Mouse (Mus musculus): Measurements from ENCODE around the gene Ube2g1. TPM values are rescaled to one million over a fixed set of nuclear protein-coding genes. Genes with fewer than 3 reads are reported as not detected.

The Ube2g1 gene
- polyA plus RNA-seq, 2 experiments = 7.5 to 21.7 TPM

- no peaks in the 10 kb centered on the region for H3K9me3 ChIP-seq (ENCODE audit: control insufficient read depth, low read length)
- H3K4me1 ChIP-seq (replicated peaks; ENCODE audit: control insufficient read depth in 2 of 2, insufficient read depth in 2 of 2, low read length in 1 of 2) = no peaks in the 10 kb centered on the region
- TF ChIP-seq EP300 (IDR thresholded peaks at IDR 0.05; ENCODE audit: low read depth) = no peak
- TF ChIP-seq CTCF (IDR thresholded peaks at IDR 0.05; ENCODE audit: low read depth) = no peak
- H3K4me2 ChIP-seq (ENCODE audit: low read depth) = no peak overlapping the region
- H3K36me3 ChIP-seq (replicated peaks; ENCODE audit: control insufficient read depth, insufficient read depth, low read depth) = no peaks in the 10 kb centered on the region
- no peak for ATAC-seq (ENCODE audit: insufficient read depth)
- no peaks in the 10 kb centered on the region for H3K27me3 ChIP-seq (ENCODE audit: control insufficient read depth, insufficient read depth, low read length)
- no peak for DNase-seq (ENCODE audit: low read depth in 3 of 3, low spot score in 3 of 3)
- H3K9ac ChIP-seq (replicated peaks) = no peak overlapping the region
- no peak overlapping the region for H3K27ac ChIP-seq
- 91% methylated on average over 1 of the region's 1 CpGs for WGBS (ENCODE audit: insufficient replicate concordance)
- H3K4me3 ChIP-seq (ENCODE audit: insufficient read depth in 1 of 2, low read depth in 2 of 2, low read length in 2 of 2) = no peak overlapping the region
Measured at GRCm38 (mm10) chr11:72660359-72660758, 53.3 kb downstream of the Ube2g1 start.

- Histone ChIP-seq H3K27me3 (ENCODE audit: control insufficient read depth, insufficient read depth, low read length) (no peaks in the 10 kb centered on the region), H3K9ac (replicated peaks) (no peak overlapping the region), H3K27ac (no peak overlapping the region), H3K4me1 (replicated peaks; ENCODE audit: control insufficient read depth in 2 of 2, insufficient read depth in 2 of 2, low read length in 1 of 2) (no peaks in the 10 kb centered on the region), H3K4me3 (ENCODE audit: insufficient read depth in 1 of 2, low read depth in 2 of 2, low read length in 2 of 2) (no peak overlapping the region), H3K9me3 (ENCODE audit: control insufficient read depth, low read length) (no peaks in the 10 kb centered on the region), H3K4me2 (ENCODE audit: low read depth) (no peak overlapping the region), H3K36me3 (replicated peaks; ENCODE audit: control insufficient read depth, insufficient read depth, low read depth) (no peaks in the 10 kb centered on the region)
- 48% methylated on average over 4 of the region's 4 CpGs for WGBS (ENCODE audit: insufficient replicate concordance)
- no peak for TF ChIP-seq EP300 (IDR thresholded peaks at IDR 0.05; ENCODE audit: low read depth)
- TF ChIP-seq CTCF (IDR thresholded peaks at IDR 0.05; ENCODE audit: low read depth) = no peak
- ATAC-seq (ENCODE audit: insufficient read depth) (no peak), DNase-seq (ENCODE audit: low read depth in 3 of 3, low spot score in 3 of 3) (no peak)
Measured at GRCm38 (mm10) chr11:72664641-72665040, 57.6 kb downstream of the Ube2g1 start.

GRCm38 (mm10) chr11:72670634-72671033 lies 63.6 kb downstream of the Ube2g1 start:
- Histone ChIP-seq H3K4me1 (replicated peaks; ENCODE audit: control insufficient read depth in 2 of 2, insufficient read depth in 2 of 2, low read length in 1 of 2) (peaks cover 6% of the 10 kb centered on the region in 2 experiments), H3K9ac (replicated peaks) (no peak overlapping the region), H3K27me3 (ENCODE audit: control insufficient read depth, insufficient read depth, low read length) (no peaks in the 10 kb centered on the region), H3K4me3 (ENCODE audit: insufficient read depth in 1 of 2, low read depth in 2 of 2, low read length in 2 of 2) (no peak overlapping the region), H3K9me3 (ENCODE audit: control insufficient read depth, low read length) (no peaks in the 10 kb centered on the region), H3K36me3 (replicated peaks; ENCODE audit: control insufficient read depth, insufficient read depth, low read depth) (no peaks in the 10 kb centered on the region), H3K4me2 (ENCODE audit: low read depth) (no peak overlapping the region), H3K27ac (no peak overlapping the region)
- no peak for ATAC-seq (ENCODE audit: insufficient read depth)
- TF ChIP-seq CTCF (IDR thresholded peaks at IDR 0.05; ENCODE audit: low read depth) (no peak), EP300 (IDR thresholded peaks at IDR 0.05; ENCODE audit: low read depth) (no peak)
- DNase-seq (ENCODE audit: low read depth in 3 of 3, low spot score in 3 of 3) = no peak

GRCm38 (mm10) chr11:72671294-72671988 lies 64.4 kb downstream of the Ube2g1 start:
- no peaks in the 10 kb centered on the region for H3K36me3 ChIP-seq (replicated peaks; ENCODE audit: control insufficient read depth, insufficient read depth, low read depth)
- TF ChIP-seq EP300 (IDR thresholded peaks at IDR 0.05; ENCODE audit: low read depth) (0 out of 2 replicates have a peak, but pooled peaks have one; percentile 9), CTCF (IDR thresholded peaks at IDR 0.05; ENCODE audit: low read depth) (no peak)
- no peak overlapping the region for H3K27ac ChIP-seq
- no peak overlapping the region for H3K4me3 ChIP-seq (ENCODE audit: insufficient read depth in 1 of 2, low read depth in 2 of 2, low read length in 2 of 2)
- H3K4me2 ChIP-seq (ENCODE audit: low read depth) = no peak overlapping the region
- 31% methylated on average over 6 of the region's 6 CpGs for WGBS (ENCODE audit: insufficient replicate concordance)
- no peaks in the 10 kb centered on the region for H3K9me3 ChIP-seq (ENCODE audit: control insufficient read depth, low read length)
- ATAC-seq (ENCODE audit: insufficient read depth) (peak; percentile 48; the same call in 1 of the 2 replicates), DNase-seq (ENCODE audit: low read depth in 3 of 3, low spot score in 3 of 3) (no peak)
- H3K27me3 ChIP-seq (ENCODE audit: control insufficient read depth, insufficient read depth, low read length) = no peaks in the 10 kb centered on the region
- peaks cover 6% of the 10 kb centered on the region in 2 experiments for H3K4me1 ChIP-seq (replicated peaks; ENCODE audit: control insufficient read depth in 2 of 2, insufficient read depth in 2 of 2, low read length in 1 of 2)
- H3K9ac ChIP-seq (replicated peaks) = no peak overlapping the region

GRCm38 (mm10) chr11:72672438-72672837 lies 65.4 kb downstream of the Ube2g1 start:
- Histone ChIP-seq H3K36me3 (replicated peaks; ENCODE audit: control insufficient read depth, insufficient read depth, low read depth) (no peaks in the 10 kb centered on the region), H3K4me3 (ENCODE audit: insufficient read depth in 1 of 2, low read depth in 2 of 2, low read length in 2 of 2) (no peak overlapping the region), H3K9ac (replicated peaks) (no peak overlapping the region), H3K9me3 (ENCODE audit: control insufficient read depth, low read length) (no peaks in the 10 kb centered on the region), H3K27me3 (ENCODE audit: control insufficient read depth, insufficient read depth, low read length) (no peaks in the 10 kb centered on the region), H3K4me1 (replicated peaks; ENCODE audit: control insufficient read depth in 2 of 2, insufficient read depth in 2 of 2, low read length in 1 of 2) (peaks cover 6% of the 10 kb centered on the region in 2 experiments), H3K27ac (no peak overlapping the region), H3K4me2 (ENCODE audit: low read depth) (no peak overlapping the region)
- TF ChIP-seq EP300 (IDR thresholded peaks at IDR 0.05; ENCODE audit: low read depth) (no peak), CTCF (IDR thresholded peaks at IDR 0.05; ENCODE audit: low read depth) (no peak)
- 18% methylated on average over 1 of the region's 1 CpGs for WGBS (ENCODE audit: insufficient replicate concordance)
- ATAC-seq (ENCODE audit: insufficient read depth) (no peak), DNase-seq (ENCODE audit: low read depth in 3 of 3, low spot score in 3 of 3) (no peak)

All from liver, embryonic 14.5 days (tissue).